Mouse (Mus musculus) adrenal gland, adult 2 months (tissue): Measurements from ENCODE around the gene Fut2. TPM values are rescaled to one million over a fixed set of nuclear protein-coding genes. Genes with fewer than 3 reads are reported as not detected.
A peak's percentile ranks its signal among the peaks of the same experiment; 100 is the strongest.
"Not testable (repeated sequence)": the region's sequence is repeated elsewhere in the genome, so short reads cannot be mapped to it uniquely, and the experiment has no call there.

ENCODE experiments used
- DNase-seq: peaks from one replicate; pipeline ENCODE4 v3.0.0; 2021
- polyA plus RNA-seq: library from polyadenylated mRNA; depleted of rRNA; stranded (reverse); fragments of >200 nt; gene quantifications from 2 replicates; pipeline ENCODE4 v1.2.3, GENCODE M21; 2012
- total RNA-seq, 2 experiments: library from RNA; stranded (reverse); gene quantifications; 2 replicates each; pipeline ENCODE4 v1.2.3; 2021

Gene Fut2
- total and polyA plus RNA-seq, 3 experiments = 0.09 TPM; not detected in 2

DNA sequence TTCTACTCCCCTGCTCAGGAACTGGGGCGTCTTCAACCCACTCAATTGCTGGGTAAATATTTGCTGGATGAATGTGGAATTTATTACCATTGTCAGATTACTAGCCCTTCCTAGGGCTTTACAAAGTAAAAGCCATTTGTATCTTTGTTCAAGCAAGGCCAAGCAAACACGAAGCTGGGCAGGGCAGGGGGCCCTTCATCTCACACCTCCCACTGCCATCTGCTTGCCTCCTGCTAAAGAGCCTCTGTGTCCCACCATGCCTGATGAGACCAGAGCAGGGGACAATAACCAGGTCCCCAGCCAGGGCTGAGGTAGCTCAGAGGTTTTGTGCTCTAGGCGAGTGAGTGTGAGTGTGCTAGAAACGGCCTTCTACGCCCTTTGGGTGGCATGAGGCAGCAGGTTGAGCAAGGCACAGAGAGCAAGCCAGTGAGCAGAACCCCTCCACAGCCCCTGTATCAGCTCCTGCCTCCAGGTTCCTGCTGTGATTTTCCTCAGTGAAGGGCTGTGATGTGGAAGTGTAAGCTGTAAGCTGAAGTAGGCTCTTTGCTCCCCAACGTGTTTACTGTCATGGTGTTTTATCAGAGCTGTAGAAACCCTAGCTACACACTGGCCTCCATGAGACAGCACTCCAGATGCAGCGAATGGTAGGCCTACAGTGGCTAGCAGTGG lies 11.6 kb upstream of the Fut2 start:
- DNase-seq = no peak

DNA sequence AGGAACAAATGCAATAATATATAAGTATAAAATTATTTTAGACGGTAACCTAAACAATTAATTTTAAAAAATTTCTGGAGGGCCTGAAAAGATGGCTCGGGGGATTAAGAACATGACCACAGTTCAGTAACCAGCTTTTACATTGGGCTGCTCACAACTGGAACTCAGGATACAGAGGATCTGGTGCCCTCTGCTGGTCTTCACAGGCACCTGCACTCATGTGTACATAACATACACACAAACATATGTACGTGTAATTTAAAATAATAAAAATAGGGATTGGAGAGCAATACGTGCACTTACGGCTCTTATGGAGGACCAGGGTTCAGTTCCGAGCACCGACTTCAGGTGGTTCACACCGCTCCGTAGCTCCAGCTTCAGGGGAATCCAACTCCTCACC lies 2.7 kb upstream of the Fut2 start:
- no peak for DNase-seq

DNA sequence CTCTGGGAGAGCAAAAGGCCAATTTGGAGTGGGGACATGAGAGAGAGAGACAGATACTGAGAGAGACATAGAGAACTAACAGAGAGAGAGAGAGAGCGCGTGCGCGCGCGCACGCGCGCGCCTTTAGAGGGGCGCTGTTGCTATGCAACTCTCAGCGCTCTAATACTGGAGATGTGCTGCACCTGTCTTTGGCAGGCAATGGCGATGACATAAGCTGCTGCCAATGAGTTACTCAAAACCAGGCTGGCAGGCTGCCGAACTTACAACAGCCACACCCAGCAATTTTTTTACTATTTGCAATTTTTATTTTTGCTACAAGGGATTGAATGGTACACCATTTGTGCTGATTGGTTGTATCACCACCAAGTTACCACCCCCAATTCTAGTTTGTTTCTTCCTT lies 1.6 kb upstream of the Fut2 start:
- DNase-seq = no peak

DNA sequence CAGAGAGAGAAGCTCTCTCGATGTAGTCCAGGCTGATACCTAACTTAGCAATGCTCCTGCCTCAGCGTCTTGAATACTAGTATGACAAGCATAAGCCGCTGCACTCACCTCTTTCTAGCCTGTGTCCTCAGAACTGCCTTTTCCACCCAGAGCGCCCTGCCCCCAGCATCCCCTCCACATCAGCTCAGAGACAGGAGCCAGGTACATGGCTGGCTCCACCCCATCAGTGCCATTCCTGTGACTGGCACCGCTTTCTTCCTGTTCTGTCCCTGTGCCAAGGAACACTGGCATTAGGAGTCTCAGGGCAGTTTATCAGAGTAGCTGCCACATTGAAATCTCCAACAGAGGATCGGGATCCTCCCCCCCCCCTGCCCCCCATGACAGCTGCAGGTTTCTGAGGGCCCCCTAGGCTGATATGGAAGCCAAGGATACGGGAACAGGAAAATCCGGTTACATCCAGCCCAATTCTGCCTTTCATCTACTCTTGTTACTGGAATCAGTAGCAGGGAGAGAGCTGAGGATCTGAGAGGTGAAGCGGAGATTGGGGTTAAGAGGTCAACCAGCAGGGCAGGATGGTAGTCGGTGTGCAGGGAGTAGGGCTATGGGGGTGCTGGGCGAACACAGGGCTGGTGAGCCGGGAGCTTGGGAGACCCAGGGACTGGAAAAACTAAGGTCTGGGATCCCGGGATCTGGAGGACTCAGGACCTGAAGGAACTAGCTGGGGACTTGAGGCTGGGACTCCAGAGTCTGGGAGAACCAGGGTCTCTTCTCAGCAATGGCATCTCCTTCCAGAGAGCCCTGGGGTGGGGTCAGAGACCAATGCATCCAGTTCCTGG lies 673 bp downstream of the Fut2 start:
- no peak for DNase-seq

DNA sequence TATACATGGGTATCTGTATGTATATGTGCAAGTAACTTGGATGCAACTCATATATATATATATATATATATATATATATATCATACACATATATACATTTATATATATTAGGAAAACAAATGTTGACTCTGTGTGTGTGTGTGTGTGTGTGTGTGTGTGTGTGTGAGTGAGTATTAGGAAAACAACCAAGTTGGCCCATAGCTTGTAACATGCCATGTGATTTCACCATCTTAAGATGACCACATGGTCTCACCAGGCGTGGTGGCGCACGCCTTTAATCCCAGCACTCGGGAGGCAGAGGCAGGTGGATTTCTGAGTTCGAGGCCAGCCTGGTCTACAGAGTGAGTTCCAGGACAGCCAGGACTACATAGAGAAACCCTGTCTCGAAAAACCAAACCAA lies 4.5 kb downstream of the Fut2 start:
- DNase-seq = not testable (repeated sequence)

DNA sequence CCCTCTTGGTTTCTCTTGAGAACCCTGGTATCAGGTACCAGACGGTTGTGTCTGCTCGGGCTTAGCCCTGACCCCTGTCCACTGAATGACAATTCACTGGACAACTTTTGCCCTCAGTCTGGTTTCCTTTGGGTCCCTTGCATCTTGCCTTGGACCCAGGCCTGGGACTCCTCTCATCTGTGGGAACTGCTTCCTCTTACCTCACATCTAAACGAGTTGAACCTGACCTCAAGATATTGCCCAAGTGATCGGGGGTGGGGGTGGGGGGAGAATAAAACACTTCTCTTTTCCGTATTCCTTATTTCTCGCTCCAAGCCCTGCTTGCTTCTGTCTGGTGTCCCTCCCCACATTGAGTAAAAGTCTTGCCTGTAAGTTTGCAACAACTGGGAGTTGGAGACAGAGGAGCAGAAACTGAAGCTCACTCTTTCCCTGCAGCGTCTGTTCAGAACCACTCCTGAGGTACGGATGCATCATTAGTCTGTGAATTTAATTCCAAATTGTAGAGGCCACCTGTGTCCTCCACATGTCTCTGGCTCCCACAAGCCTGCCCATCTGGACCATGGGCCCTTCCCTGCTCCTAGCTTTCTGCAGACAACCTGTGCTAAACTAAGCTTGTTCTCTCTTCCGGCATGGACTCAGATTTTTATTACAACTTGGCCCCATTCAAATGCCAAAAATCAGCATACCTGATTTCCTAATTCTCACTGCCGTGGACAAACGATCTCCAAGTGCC lies 5.3 kb downstream of the Fut2 start:
- DNase-seq = no peak

DNA sequence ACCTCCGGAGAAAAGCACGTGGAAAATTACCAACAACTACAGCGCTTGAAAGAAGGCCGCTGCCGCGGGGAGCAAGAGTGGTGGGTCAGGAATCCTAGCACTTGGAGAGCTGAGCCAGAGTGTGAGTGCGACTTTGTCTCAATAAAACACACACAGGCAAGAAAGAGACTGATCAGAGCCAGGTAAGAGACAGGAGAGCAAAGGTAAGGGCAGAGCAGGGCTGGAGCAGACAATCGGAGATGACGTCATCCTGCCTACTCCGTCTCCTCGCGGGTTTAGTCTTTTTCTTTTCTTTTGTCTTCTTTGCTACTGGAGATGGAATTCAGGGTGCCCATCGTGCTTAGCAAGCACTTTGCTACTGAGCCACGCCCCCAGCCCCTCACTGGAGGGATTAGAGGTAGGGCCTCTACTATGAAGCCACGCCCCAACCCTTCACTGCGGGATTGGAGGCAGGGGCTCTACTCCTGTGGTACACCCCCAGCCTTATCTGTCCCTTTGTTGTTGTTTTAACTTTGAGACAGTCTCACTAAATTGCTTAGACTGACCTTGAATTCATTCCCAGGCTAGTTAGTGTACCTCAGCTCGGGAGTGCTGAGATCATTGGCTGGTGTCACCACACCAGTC lies 11.7 kb downstream of the Fut2 start:
- DNase-seq = no peak

DNA sequence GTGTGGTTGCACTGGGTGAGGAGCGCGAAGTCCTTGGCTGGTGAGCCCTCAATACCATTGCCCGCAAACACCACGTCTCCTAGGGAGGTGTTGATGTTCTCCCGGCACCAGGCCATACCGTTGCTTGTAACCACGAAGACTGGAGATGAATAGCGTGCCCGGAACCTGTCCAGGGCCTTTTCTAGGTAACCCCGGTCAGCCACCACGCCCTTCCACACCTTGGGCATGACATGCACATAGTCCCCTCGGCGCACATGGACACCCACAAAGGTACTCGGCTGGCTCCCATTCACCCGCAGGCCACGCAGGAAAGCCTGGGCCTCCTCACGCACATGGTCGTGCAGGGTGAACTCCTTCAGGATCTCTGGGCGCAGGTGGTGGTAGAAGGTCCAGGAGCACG lies 15.7 kb downstream of the Fut2 start:
- DNase-seq = not testable (repeated sequence)

DNA sequence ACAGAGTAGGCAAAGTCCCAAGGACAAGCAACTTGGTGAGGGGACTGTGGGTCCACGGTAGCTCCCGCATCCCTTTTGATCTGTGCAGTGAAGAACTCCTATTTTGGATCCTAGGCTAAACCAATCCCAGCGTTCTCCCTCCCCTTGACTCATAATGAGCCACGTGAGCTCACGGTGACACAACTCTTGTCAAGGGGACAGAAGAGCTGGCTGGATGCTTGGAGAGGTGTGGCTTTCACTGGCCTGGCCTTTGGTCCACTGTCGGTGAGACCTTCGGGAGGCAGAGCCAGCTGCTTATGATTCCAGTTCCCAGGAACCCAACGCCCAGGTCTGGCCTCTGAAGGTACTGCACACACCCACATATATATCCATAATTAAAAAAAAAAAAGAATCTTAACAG lies 16.8 kb downstream of the Fut2 start:
- DNase-seq = peak; percentile 78

DNA sequence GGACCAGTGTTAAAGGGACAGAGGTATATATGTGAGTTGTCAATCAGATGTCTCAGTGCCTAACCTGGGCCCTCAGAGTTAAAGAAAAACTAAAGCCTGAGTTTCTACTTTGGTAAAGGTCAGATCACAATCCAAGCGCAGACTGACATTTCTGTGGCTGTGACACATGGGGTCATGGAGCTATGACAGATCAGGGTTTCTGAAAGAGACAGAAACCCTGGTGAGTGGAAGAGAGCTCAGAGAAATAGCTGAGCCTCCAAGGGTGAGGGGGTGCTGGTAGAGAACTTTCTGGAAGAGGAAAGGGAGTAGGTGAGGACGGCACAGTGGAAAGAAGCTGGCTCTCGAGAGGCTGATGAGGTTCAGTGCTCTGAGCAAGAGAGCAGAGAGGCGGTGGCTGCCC lies 19.5 kb downstream of the Fut2 start:
- peak; percentile 68 for DNase-seq

DNA sequence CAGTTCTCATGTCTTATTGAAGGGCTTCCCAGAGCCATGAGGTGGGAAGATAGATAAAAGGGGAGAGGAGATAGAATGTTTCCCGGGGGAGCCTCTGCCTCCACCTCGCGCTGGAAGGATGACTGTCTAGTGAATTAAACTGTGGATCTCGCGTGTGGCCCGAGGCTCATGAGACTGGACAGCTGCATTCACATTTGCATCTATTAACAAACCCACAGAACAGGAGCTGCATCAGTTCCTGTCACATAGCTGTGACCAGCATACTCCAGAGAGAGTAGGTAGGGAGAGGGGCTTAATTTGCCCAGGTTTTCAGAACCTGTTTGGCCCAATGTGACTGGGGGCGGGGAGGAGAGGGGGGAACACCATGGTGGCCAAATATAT lies 20.6 kb downstream of the Fut2 start:
- no peak for DNase-seq

DNA sequence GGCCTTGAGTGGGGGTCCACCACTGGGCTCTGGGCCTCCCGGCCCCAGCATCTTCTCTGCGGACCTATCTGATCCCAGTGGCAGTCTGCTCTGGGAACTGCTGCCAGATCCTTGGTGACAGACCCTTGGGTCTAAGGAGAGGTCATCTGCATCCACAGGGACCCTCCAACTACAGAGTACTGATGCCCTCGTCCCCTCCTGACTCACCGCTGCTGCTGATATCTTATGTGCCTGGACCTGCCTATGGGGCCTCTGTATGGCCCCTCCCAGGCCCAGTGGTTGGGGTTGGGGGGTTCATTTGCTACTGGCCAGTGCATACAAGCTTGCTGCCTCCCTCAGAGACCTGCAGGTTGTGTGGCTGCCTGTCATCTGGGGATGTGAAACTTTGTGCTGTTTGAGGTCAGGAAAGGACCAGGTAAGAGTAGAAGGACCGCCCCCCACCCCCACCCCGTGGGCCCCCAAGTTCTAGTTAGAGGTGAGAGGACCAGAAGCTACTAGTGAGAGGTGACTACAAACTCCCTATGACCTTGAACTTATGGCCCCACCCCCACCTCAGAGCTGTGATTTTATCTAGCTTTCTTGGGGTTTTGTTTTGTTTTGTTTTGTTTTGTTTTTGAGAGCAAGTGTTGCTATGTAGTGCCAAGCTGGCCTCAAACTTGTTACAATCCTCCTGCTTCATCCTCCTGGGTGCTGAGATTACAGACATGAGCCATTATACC lies 21.2 kb downstream of the Fut2 start:
- no peak for DNase-seq

DNA sequence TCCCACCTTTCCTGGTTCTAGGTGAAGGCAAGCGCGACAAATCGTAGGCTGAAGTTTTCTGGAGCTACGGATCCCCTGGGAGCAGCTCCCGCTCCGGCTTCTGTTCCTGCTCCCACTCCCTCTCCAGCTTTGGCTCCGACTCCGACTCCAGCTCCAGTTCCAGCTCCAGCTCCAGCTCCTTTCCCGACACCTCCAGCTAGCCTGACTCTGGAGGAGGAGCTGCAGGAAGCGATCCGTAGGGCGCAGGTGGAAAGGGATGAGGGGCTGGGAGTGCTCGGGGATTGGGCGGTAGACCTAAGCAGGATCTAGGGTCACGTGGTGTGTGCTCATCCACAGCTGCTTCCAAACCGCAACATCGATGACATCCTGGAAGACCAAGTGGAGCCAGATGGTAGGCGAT lies 22.0 kb downstream of the Fut2 start:
- no peak for DNase-seq

DNA sequence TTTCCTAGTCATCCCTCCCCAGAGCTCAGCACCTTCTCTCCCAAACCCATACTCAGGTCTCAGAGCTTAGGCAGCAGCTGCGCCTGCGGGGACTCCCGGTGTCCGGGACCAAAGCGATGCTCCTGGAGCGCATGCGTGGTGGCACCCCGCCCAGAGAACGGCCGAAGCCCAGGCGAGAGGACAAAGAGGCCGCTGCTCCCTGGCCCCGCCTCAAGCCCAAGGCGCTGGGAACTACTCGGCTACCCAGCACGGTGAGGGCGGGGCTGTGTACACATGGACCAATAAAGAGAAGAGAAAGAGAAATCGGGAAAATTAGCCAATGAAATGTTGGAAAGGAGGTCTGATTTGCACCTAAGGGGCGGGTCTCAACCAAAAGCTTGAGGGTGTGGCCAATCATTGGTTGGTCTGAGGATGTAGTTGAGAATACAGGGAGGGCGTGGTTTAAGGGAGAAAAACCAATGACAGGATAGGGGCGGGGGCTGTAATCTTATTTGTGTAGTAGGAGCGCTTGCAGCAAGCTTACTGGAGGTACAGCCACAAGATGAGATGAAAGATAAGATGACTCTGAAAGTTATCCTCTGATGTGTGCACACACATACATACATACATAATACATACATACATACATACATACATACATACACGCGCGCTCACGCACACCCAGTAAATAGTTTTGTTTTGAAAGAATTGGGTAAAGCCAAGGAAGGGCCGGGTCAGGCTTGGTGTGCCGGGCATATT lies 22.6 kb downstream of the Fut2 start:
- DNase-seq = peak; percentile 94

DNA sequence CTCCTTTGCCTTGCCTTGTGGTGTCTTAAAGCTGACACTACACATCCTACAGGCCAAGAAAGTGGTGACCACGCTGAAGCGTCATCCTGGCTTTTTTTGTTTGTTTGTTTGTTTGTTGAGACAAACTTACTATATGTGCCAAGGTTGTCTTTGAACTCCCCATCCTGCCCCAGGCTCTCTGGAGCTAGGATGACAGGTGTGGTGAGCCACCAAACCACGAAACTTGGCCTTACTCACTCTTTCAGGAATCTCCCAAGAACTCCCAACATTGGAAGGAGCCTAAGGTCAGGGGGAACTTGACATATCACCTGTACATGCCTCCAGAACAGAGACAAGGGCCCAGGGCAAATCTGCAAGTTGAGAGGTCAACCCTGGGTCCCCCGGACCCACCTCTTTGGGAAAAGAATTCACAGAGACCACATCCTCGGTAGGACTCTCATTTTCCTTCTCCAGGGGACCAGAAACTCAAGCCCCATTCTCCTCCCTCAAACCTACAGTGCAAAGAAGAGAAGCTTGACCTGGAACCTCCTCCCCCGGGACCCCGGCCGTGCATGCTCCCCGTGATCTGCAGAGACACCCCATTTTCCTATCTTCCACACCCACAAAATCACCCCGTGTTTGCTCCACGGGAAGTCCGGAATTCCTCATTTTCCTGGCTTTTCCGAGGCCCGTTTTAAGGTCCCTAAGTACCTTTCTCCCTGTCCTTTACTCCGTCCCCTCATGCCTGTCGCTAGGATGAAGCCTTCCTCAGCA lies 23.5 kb downstream of the Fut2 start:
- no peak for DNase-seq

DNA sequence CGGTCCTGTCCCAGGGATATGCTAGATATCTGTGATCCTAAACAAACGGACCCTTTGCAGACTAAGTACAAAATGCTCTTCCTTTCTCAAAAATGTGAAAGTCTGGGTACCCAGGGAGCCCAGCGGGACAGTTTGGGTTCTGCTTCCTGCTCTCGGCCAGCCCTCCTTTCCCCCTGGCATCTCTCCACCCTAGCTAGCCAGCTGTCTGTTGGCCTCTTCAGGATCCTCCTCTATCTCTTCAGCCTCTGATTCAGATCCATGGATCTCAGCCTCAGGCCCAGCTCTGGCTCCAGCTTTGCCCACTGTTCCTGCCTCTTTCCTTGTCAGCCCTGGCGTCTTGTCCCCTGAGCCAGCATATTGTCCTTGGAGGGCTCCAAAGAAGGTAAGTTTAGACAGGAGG lies 24.1 kb downstream of the Fut2 start:
- DNase-seq = no peak

DNA sequence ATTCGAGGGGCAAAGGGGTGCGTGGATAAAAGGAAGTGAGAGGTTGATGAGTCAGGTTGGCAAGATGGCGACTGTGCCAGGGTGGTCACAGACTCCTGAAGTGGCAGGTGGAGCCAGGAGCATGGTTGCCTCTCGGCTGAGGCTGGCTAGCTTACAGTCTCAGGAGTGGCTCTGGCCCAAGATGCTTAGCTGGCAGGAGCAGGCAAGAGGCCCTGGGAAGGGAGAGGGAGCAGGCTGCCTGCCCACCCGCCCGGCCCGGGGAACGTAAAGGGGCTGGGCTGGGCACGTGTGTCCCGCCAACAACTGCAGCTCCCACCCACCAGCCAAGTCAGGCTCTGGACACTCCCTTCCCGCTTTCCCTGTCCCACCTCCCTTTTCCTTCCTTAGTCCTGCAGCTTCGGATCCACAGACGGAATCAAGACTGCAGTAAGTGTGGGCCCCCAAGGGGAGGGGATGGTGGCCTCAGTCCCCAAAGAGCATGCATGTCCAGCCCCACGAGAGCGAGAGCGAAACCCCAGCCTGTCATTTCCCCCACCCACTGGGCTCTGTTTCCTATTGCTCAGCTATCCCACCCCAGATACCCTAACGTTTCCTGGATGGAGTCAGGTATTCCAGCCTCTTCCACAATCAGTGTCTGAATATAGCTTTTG lies 24.7 kb downstream of the Fut2 start:
- DNase-seq = no peak

DNA sequence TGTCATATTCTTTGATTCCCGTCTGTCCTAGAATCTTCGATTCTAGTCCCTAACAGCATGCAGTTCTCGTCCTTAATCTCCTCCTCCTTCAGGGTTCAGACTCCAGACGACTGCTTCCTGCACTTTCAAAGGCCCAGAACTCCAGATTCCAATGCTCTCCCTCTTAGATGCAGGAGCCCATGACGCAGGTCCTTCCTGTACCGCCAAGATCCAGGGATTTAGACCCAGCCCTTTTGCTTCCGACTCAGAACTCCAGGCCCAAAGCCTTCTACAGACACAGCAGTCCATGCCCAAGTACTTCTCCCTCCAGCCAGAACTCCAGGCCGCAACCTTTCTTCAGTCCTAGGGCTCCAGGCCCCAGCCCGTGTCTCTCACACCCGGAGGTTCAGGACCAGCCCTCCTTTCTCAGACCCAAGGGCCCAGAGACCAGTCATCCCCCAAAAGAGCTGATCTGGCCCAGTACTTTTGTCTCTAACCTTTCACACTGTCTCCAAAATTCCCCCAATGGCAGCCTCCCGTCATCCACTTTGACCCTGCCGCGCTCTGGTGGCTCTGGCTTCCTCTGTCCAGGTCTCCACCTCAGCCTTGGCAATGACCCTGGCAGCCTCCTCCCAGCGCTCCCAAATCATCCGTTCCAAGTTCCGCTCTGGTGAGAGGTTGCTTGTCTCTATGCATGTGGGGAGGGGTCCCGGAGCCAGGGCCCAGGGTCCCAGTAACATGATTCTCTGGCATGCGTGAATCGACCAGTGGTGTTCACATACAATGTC lies 25.8 kb downstream of the Fut2 start:
- DNase-seq = no peak

DNA sequence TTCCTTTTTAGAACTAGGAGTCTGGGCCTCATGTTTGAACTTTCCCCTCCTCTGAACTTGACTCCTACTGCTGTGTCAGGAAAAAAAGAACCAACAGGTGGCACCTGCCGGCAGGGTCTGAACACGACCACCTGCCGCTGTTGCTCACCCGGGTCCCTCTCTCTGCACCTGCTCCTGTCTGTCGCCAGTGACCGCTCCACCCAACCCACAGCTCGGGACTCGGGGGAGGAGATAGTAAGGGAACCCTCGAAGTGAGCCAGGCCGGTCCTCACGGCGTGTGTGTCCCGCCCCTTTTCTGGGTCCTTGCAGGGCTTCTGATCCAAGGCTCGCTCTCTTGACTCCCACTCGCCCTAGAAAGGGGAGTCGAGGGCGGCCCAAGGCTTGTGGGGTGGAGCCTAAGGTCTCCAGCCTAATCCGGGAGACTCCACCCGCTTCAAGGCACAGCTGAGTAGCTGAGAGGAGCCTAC lies 26.6 kb downstream of the Fut2 start, which contains the start of gene Mamstr:
Gene Mamstr (plus strand): TSS at position 417 of the 467 bp plus-strand sequence.
- no peak for DNase-seq
